Mouse (Mus musculus) E14TG2a.4 (cell line): ENCODE measurements around the gene Lgmn.

ENCODE experiments used
- CTCF ChIP-seq: conservative IDR thresholded peaks from 2 replicates; pipeline ENCODE4 v1.5.1; 2014; ENCODE audit warnings: low read length
- NANOG ChIP-seq: IDR thresholded peaks from 2 replicates; pipeline ENCODE4 v1.6.1; 2014; ENCODE audit warnings: borderline replicate concordance, low read length, mixed read lengths

DNA sequence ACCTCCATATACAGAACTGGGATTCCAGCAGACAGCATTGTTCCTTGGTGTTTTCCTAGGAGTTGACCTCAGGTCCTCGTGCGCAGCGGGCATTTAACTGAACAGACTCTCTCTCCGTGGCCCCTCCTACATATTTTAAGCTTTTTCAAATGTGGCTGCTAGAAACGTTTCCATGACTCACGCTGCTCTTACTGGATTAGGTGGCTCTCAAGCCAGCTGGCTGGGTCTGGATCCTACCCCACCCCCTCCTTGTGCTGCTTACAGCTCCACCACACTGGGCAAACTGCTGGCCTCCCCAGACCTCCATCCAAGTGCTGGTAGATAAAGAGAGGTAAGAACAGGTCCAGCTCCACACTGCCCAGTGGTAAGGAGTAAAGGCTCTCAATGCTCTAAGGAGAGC is 17.5 kb downstream of the Lgmn start:
- TF ChIP-seq CTCF, result no peak
- no peak for TF ChIP-seq NANOG
